Mouse (Mus musculus) MEL (cell line): ENCODE data around the gene Erc2.

Experiments
- EP300 ChIP-seq, 2 experiments: IDR thresholded peaks; 2 replicates each; pipeline ENCODE4 v1.6.1; 2011; ENCODE audit warnings: improper control_type of control experiment in 2 of 2, low read length in 2 of 2, low read depth in 1 of 2, mild to moderate bottlenecking in 1 of 2
- GABPA ChIP-seq: IDR thresholded peaks from 2 replicates; pipeline ENCODE4 v1.6.1; 2012; ENCODE audit warnings: low read depth, mild to moderate bottlenecking, inconsistent platforms, low read length, improper control_type of control experiment, moderate library complexity
- POLR2A ChIP-seq, 2 experiments: IDR thresholded peaks; 2 replicates each; pipeline ENCODE4 v1.6.1; 2011 to 2012; ENCODE audit warnings: low read length in 2 of 2, mild to moderate bottlenecking in 2 of 2, control low read depth in 1 of 2, improper control_type of control experiment in 1 of 2, low read depth in 1 of 2, moderate library complexity in 1 of 2; ENCODE audit not compliant: control insufficient read depth in 1 of 2, insufficient read depth in 1 of 2, poor library complexity in 1 of 2

DNA sequence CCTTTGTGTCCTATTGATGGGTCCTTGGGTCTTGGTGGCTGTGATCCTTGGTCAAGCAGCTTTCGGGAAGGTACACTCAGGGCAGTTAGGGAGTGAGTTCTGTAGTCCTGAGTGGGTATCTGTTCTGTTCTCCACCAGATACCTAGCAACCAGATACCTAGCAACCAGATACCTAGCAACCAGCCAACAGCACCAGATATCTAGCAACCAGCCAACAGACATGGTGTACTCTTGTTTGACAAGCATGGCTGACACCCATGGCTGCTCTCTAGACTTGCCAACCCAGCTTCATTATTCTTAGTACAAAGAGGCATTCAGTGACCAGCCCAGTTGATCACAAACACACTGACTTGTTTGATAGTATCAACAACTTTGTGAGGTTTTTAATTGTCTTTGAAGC is 469.1 kb downstream of the Erc2 start:
- TF ChIP-seq GABPA, result no peak
- TF ChIP-seq EP300 (IDR thresholded peaks at IDR 0.05; ENCODE audit: low read depth in 1 of 2, low read length in 2 of 2), result no peak
- no peak for TF ChIP-seq POLR2A (IDR thresholded peaks at IDR 0.05; ENCODE audit: control insufficient read depth in 1 of 2, insufficient read depth in 1 of 2, low read depth in 1 of 2, low read length in 2 of 2, poor library complexity in 1 of 2)
